Mouse (Mus musculus) CD4-positive helper T cell, adult 2 months (primary cell): ENCODE measurements around the gene Ppox.

Source experiments
- DNase-seq: peaks from one replicate; pipeline ENCODE4 v3.0.0-alpha.2; 2012; ENCODE audit warnings: low read depth, missing footprints, low spot score

The Ppox gene

GRCm38 (mm10) chr1:171285096-171285892 is 4.3 kb upstream of the Ppox start:
- no peak for DNase-seq

GRCm38 (mm10) chr1:171284491-171284890 is 3.5 kb upstream of the Ppox start:
- DNase-seq, result no peak

- DNase-seq, result no peak
These were observed 2.5 kb upstream of the Ppox start for GRCm38 (mm10) chr1:171283188-171284160.

GRCm38 (mm10) chr1:171282086-171282805 is 1.3 kb upstream of the Ppox start:
- DNase-seq, result no peak

- DNase-seq, result no peak
These were observed 540 bp upstream of the Ppox start for GRCm38 (mm10) chr1:171281528-171281923.

- no peak for DNase-seq
These were observed 603 bp downstream of the Ppox start for GRCm38 (mm10) chr1:171280250-171280915.

GRCm38 (mm10) chr1:171279721-171280120 is 1.3 kb downstream of the Ppox start:
- no peak for DNase-seq

GRCm38 (mm10) chr1:171279012-171279705 is 1.8 kb downstream of the Ppox start:
- DNase-seq, result no peak

- DNase-seq, result no peak
These were observed 2.5 kb downstream of the Ppox start for GRCm38 (mm10) chr1:171278436-171278835.

GRCm38 (mm10) chr1:171277736-171278135 is 3.2 kb downstream of the Ppox start:
- no peak for DNase-seq

GRCm38 (mm10) chr1:171276110-171276748 is 4.8 kb downstream of the Ppox start:
- no peak for DNase-seq

GRCm38 (mm10) chr1:171275144-171275734 is 5.7 kb downstream of the Ppox start:
- no peak for DNase-seq

GRCm38 (mm10) chr1:171274171-171274570 is 6.8 kb downstream of the Ppox start:
- no peak for DNase-seq

- DNase-seq, result no peak
These were observed 8.9 kb downstream of the Ppox start for GRCm38 (mm10) chr1:171272086-171272485.

GRCm38 (mm10) chr1:171271622-171272021 is 9.4 kb downstream of the Ppox start:
- DNase-seq, result no peak

- DNase-seq, result no peak
These were observed 9.8 kb downstream of the Ppox start for GRCm38 (mm10) chr1:171271196-171271595.

GRCm38 (mm10) chr1:171270573-171270900 is 10.4 kb downstream of the Ppox start:
- DNase-seq, result no peak

GRCm38 (mm10) chr1:171269848-171270572 is 11.0 kb downstream of the Ppox start, which contains the start of gene B4galt3:
Gene B4galt3 (plus strand): TSS chr1:171270328.
- peak; percentile 92 for DNase-seq

GRCm38 (mm10) chr1:171268341-171268740 is 12.6 kb downstream of the Ppox start:
- DNase-seq, result no peak
